9 mouse cellular contexts compared by ENCODE assay signal in the genomic region with DNA sequence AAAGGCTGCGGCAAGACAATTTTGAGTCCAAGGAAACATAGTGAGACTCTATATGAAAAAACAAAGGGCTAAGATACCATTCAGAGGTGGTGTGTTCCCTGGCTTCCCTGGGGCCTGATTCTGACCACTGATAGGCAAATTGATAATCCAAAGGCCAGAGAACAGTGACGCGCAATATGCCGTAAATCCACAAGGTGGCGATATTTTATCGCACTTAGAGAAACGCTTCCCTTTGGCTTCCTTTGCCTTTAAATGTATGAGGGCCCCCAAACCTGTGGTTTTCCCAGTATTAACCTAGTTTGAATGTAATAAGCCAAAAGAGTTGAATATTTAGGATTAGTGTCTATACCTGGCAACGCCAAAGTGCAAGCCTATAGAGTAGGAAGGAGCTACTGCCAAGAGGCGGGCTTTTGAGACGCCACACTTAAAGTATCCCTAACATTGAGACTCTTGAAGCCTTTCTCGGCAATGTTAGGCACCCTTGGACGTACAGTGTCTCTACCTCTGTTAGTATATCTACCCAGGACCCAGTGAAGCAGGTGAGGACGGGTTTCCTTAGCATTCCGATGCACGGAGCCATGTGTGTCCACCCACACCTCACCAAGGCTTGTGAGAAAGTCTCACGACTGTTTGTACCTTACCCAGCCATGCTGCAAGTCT. TPM values are rescaled to one million over a fixed set of nuclear protein-coding genes. Genes with fewer than 3 reads are reported as not detected.
DNase-seq lines count a peak whose midpoint lies in the region; ATAC-seq and TF ChIP-seq lines count a peak whose summit lies in the region.
"Had no signal": no experiment of that assay in that cellular context is flagged by ENCODE, and none has a peak within 500 bp of the region (broad histone marks: within the 10 kb centered on the region; RNA-seq: fewer than 3 reads in every experiment).

No protein-coding gene starts in this region.

- no peaks in the 10 kb centered on the region for H3K4me1 ChIP-seq in hindbrain, postnatal 0 days (ENCODE audit: insufficient read depth, low read length)

- TF ChIP-seq CTCF in hindbrain, postnatal 0 days (IDR thresholded peaks at IDR 0.05; ENCODE audit: low read depth) = peak; percentile 93

- ATAC-seq in hindbrain, postnatal 0 days = no peak

- no peak overlapping the region for H3K4me3 ChIP-seq in hindbrain, postnatal 0 days (ENCODE audit: low read length)
- H3K4me3 ChIP-seq: midbrain, embryonic 12.5 days had no signal

- DNase-seq in adrenal gland, adult 18-20 months (ENCODE audit: low spot score in 2 of 2) = peak; percentile 48 to 55
- no peak for DNase-seq in adrenal gland, adult 8-10 months
- peak; percentile 24 for DNase-seq in ovary, postnatal 36 days (ENCODE audit: low spot score)
- DNase-seq in ovary, adult 18-20 months (ENCODE audit: low spot score) = no peak
- peak; percentile 62 to 74 for DNase-seq in cerebellum, postnatal 4 days (ENCODE audit: low spot score in 2 of 2)
- DNase-seq in hindbrain, postnatal 0 days (ENCODE audit: low spot score) = peak; percentile 85
- peak; percentile 19 to 42 for DNase-seq in lung, adult 18-20 months
- DNase-seq in right cerebral cortex, postnatal 25 days = peak; percentile 42

- H3K27me3 ChIP-seq in hindbrain, postnatal 0 days (ENCODE audit: insufficient read depth, low read length) = no peaks in the 10 kb centered on the region

- no peak overlapping the region for H3K9ac ChIP-seq in hindbrain, postnatal 0 days (replicated peaks; ENCODE audit: low read length)
- H3K9ac ChIP-seq: midbrain, embryonic 12.5 days had no signal

- no peak overlapping the region for H3K4me2 ChIP-seq in hindbrain, postnatal 0 days (ENCODE audit: low read depth, low read length)
- H3K4me2 ChIP-seq: midbrain, embryonic 12.5 days had no signal

- 46% methylated on average over 16 of the region's 16 CpGs for WGBS in hindbrain, postnatal 0 days

- H3K9me3 ChIP-seq in hindbrain, postnatal 0 days (ENCODE audit: low read length) = no peaks in the 10 kb centered on the region
- H3K9me3 ChIP-seq: midbrain, embryonic 12.5 days had no signal

- H3K36me3 ChIP-seq in hindbrain, postnatal 0 days (ENCODE audit: insufficient read depth, low read length) = no peaks in the 10 kb centered on the region
- H3K36me3 ChIP-seq: midbrain, embryonic 12.5 days had no signal

- H3K27ac ChIP-seq in hindbrain, postnatal 0 days = no peak overlapping the region
- H3K27ac ChIP-seq: midbrain, embryonic 12.5 days had no signal

RNA-seq across cellular contexts. Expression of gene Tril, which starts 37.6 kb away (rescaled TPM):
- 1 to 10 TPM; 4.9 to 6.2 TPM for total RNA-seq in adrenal gland, adult 18-20 months (2021)
- total RNA-seq in adrenal gland, adult 8-10 months (2022) = 10 to 100 TPM in 1 of 4 experiments, 1 to 10 TPM in 3; 5.1 to 13.0 (median 8.1) TPM
- total RNA-seq in hindbrain, postnatal 0 days (2014; rRNA removed) = 73.8 and 83.7 TPM in 2 replicates
- 35.9 and 39.6 TPM in 2 replicates for polyA plus RNA-seq in hindbrain, postnatal 0 days (2015; fragmentation: Nextera tagmentation; extraction: Ambion mirVana)

Comparison
In these comparisons a context has a peak if more than half of its experiments do, and no peak if none do; other contexts are left out.
1. DNase-seq: peak in adrenal gland, adult 18-20 months (2 of 2), ovary, postnatal 36 days (single experiment), cerebellum, postnatal 4 days (2 of 2), hindbrain, postnatal 0 days (single experiment), lung, adult 18-20 months (2 of 2) and right cerebral cortex, postnatal 25 days (single experiment); none in adrenal gland, adult 8-10 months (single experiment) and ovary, adult 18-20 months (single experiment).